Mouse (Mus musculus) stomach, adult 2 months (tissue): ENCODE data around the gene Abi3bp. TPM values are rescaled to one million over a fixed set of nuclear protein-coding genes. Genes with fewer than 3 reads are reported as not detected.

Experiments used
- polyA plus RNA-seq: library from polyadenylated mRNA; depleted of rRNA; stranded (reverse); fragments of >200 nt; gene quantifications from 2 replicates; pipeline ENCODE4 v1.2.3, GENCODE M21; 2012; rRNA removed

Abi3bp gene
- 1.0 and 2.4 TPM in 2 replicates for polyA plus RNA-seq

DNA sequence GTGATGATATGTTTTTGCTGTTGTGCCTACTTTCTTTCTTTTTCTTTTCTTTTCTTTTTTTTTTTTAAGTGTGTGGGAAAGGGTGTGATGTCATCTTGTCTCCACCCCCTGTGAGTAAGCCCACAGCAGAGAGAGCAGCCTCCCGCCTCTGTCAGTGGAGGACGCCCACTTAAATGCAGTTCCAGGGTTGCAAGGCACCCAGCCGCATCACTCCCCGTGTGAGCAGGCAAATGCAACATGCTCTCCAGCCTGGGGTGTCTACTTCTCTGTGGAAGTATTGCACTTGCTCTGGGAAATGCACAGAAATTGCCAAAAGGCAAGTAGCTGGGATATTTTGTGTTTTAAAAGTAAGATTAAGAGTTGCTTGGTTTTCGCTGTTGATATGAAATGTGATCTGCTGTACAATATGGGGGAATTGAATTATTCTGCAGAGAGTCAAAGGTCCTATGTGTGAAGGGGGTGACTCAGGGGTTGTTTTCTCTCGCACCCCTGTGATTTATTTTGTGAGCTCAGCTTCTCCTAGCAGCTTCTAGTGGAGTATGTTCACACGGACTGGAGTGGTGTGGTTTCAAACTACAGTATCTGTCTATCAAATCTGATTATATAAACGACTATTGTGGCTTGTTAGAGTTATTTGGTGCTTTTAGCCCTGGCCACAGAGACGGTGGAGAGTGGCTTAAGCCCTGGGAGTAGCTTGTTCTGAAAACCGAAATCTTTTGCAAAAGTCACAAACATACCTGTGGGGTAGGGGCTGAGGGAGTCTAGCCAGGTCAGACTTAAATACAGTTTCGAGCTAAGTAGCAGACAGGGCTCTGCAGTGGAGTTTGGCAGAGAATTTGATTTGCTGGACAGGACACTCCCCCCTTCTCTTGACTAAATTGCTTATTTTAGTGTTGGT, at the start of gene Abi3bp:
Abi3bp (plus strand) TSS at position 202 of the 898 bp plus-strand sequence.

GRCm38 (mm10) chr16:56717224-56718200, 239.8 kb downstream of the Abi3bp start, which contains the start of gene Tfg:
Gene Tfg, minus strand, starts transcription at chr16:56717450.

Other genes starting within 250 kb of the Abi3bp start
- 63.8 and 68.3 TPM in 2 replicates for gene Tfg, start 239.6 kb downstream of the Abi3bp start, polyA plus RNA-seq